Mouse (Mus musculus) cortical plate, adult 2 months (tissue): Measurements from ENCODE around the gene Pik3c2b.

Source experiments
- CTCF ChIP-seq: fragments of 200-500 bp; IDR thresholded peaks from 2 replicates; pipeline ENCODE4 v1.5.1; 2011; ENCODE audit warnings: mild to moderate bottlenecking, control low read depth, low read length; ENCODE audit not compliant: insufficient read depth; ENCODE audit errors: extremely low read depth
- POLR2A ChIP-seq: fragments of 200-500 bp; IDR thresholded peaks from 2 replicates; pipeline ENCODE4 v1.6.1; 2011; ENCODE audit warnings: mild to moderate bottlenecking, low read length, control low read depth; ENCODE audit not compliant: insufficient read depth; ENCODE audit errors: extremely low read depth

GRCm38 (mm10) chr1:133075651-133076400 lies 30.4 kb downstream of the Pik3c2b start:
- TF ChIP-seq CTCF (no peak), POLR2A (no peak)
